Mouse (Mus musculus) ES-Bruce4 (cell line): ENCODE measurements at regions not wholly inside any gene's neighbourhood (a gene's known extent, or its start where the extent isn't known, plus 50 kb on each side); places are given as distances from the start of the nearest gene placed in this dataset.

ENCODE experiments used
- CTCF ChIP-seq: IDR thresholded peaks from one replicate; pipeline ENCODE4 v1.8.1; 2011; ENCODE audit warnings: low read depth, low read length
- EP300 ChIP-seq: IDR thresholded peaks from 2 replicates; pipeline ENCODE4 v1.6.1; 2011; ENCODE audit warnings: low read depth, low read length; ENCODE audit not compliant: insufficient read depth

DNA sequence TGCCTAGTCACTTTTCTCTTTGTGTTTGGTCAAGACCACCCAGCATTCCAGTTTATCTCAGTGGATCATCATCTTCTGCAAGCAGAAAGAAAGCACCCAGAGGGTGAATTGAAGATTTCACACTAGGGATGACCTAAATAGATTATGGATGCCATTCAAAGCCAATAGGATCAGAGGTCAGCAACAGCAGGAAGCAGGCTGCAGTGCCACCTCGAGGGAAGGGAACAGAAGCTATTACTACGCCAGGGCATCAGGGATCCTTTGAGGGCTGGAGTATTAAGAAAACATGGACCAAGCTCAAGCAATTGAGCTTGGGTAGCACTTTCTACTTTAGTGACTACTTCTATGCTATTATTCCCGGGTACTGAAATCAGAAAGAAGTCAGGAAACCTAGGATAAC is 307.1 kb upstream of the Pitrm1 start:
- TF ChIP-seq CTCF (no peak), EP300 (no peak)
